11 mouse cellular contexts compared by ENCODE assay signal in genomic region chrX:102115676-102116075, GRCm38 (mm10). TPM values are rescaled to one million over a fixed set of nuclear protein-coding genes. Genes with fewer than 3 reads are reported as not detected.
DNase-seq lines count a peak whose midpoint lies in the region; ATAC-seq lines count a peak whose summit lies in the region.
"Had no signal": no experiment of that assay in that cellular context is flagged by ENCODE, and none has a peak within 500 bp of the region (broad histone marks: within the 10 kb centered on the region; RNA-seq: fewer than 3 reads in every experiment).

No protein-coding gene starts in this region.

- no peaks in the 10 kb centered on the region; the same call in 1 of the 2 replicates for H3K27me3 ChIP-seq in forebrain, embryonic 16.5 days (replicated peaks; ENCODE audit: control insufficient read depth, insufficient read depth, low read length)
- H3K27me3 ChIP-seq in heart, embryonic 10.5 days (ENCODE audit: insufficient read depth, poor library complexity, severe bottlenecking) = no peaks in the 10 kb centered on the region; the same call in 1 of the 2 replicates

- no peak overlapping the region for H3K4me2 ChIP-seq in forebrain, embryonic 16.5 days (ENCODE audit: low read length)

- H3K36me3 ChIP-seq in forebrain, embryonic 16.5 days (ENCODE audit: control insufficient read depth, insufficient read depth) = no peaks in the 10 kb centered on the region
- H3K36me3 ChIP-seq in heart, embryonic 10.5 days = no peaks in the 10 kb centered on the region

- peak overlapping the region; percentile 56 for H3K27ac ChIP-seq in forebrain, embryonic 16.5 days (ENCODE audit: low read length)
- no peak overlapping the region for H3K27ac ChIP-seq in heart, embryonic 10.5 days
- H3K27ac ChIP-seq: liver, embryonic 14.5 days had no signal

- no peak for ATAC-seq in forebrain, embryonic 16.5 days
- no peak for ATAC-seq in megakaryocyte-erythroid progenitor cell, adult 5-6 weeks (replicated peaks; ENCODE audit: low FRiP score, low TSS enrichment, poor library complexity, severe bottlenecking)

- 31% methylated on average over 4 of the region's 4 CpGs for WGBS in forebrain, embryonic 16.5 days
- WGBS in heart, embryonic 10.5 days = 50% methylated on average over 4 of the region's 4 CpGs

- no peak overlapping the region for H3K9ac ChIP-seq in forebrain, embryonic 16.5 days (replicated peaks; ENCODE audit: low read depth, low read length)
- H3K9ac ChIP-seq: liver, embryonic 14.5 days had no signal

- no peaks in the 10 kb centered on the region for H3K9me3 ChIP-seq in forebrain, embryonic 16.5 days (ENCODE audit: control insufficient read depth, low read length)
- no peaks in the 10 kb centered on the region for H3K9me3 ChIP-seq in heart, embryonic 10.5 days

- DNase-seq in retina, postnatal 1 day = peak; percentile 5
- no peak for DNase-seq in retina, embryonic 14.5 days (ENCODE audit: low spot score)
- peak; percentile 1 to 6 for DNase-seq in left cerebral cortex, adult 18-20 months (ENCODE audit: low spot score in 2 of 2)
- peak; percentile 4 for DNase-seq in right cerebral cortex, postnatal 25 days
- no peak for DNase-seq in testis, postnatal 14 days (ENCODE audit: low spot score)
- no peak for DNase-seq in heart, embryonic 10.5 days (ENCODE audit: low spot score)
- DNase-seq: cerebellum, adult 2 months; gastrocnemius, postnatal 14 days had no signal

- peaks cover 4% of the 10 kb centered on the region for H3K4me1 ChIP-seq in forebrain, embryonic 16.5 days (replicated peaks; ENCODE audit: control insufficient read depth, insufficient read depth, low read length)
- H3K4me1 ChIP-seq in heart, embryonic 10.5 days = no peaks in the 10 kb centered on the region

- no peak overlapping the region for H3K4me3 ChIP-seq in forebrain, embryonic 16.5 days (replicated peaks; ENCODE audit: low read length)
- no peak overlapping the region for H3K4me3 ChIP-seq in heart, embryonic 10.5 days

RNA-seq across cellular contexts. Expression of gene Pin4, which starts 3.6 kb away (rescaled TPM):
- polyA plus RNA-seq in forebrain, embryonic 16.5 days (2015; fragmentation: Nextera tagmentation; extraction: Ambion mirVana) = 45.1 and 56.2 TPM in 2 replicates
- total RNA-seq in left cerebral cortex, adult 18-20 months (2021) = 10 to 100 TPM; 20.3 to 33.4 TPM
- 67.6 and 96.7 TPM in 2 replicates for total RNA-seq in megakaryocyte-erythroid progenitor cell, adult 5-6 weeks (2014; fragmentation: Nextera tagmentation)
- total RNA-seq in megakaryocyte-erythroid progenitor cell, adult 5-6 weeks (2017) = 162 and 169 TPM in 2 replicates
- 44.6 and 65.4 TPM in 2 replicates for polyA plus RNA-seq in heart, embryonic 10.5 days (2016; fragmentation: Nextera tagmentation; extraction: Ambion mirVana)

RNA-seq across cellular contexts. Expression of gene Ercc6l, which starts 41.2 kb away (rescaled TPM):
- 3.8 and 5.2 TPM in 2 replicates for polyA plus RNA-seq in forebrain, embryonic 16.5 days (2015; fragmentation: Nextera tagmentation; extraction: Ambion mirVana)
- total RNA-seq in left cerebral cortex, adult 18-20 months (2021) = under 1 TPM in 1 of 2 experiments, not detected in 1; 0.14 TPM
- total RNA-seq in megakaryocyte-erythroid progenitor cell, adult 5-6 weeks (2014; fragmentation: Nextera tagmentation) = 14.2 and 22.9 TPM in 2 replicates
- 27.2 and 27.8 TPM in 2 replicates for total RNA-seq in megakaryocyte-erythroid progenitor cell, adult 5-6 weeks (2017)
- polyA plus RNA-seq in heart, embryonic 10.5 days (2016; fragmentation: Nextera tagmentation; extraction: Ambion mirVana) = 13.0 and 13.1 TPM in 2 replicates

RNA-seq across cellular contexts. Expression of gene Rtl5, which starts 44.6 kb away (rescaled TPM):
- polyA plus RNA-seq in forebrain, embryonic 16.5 days (2015; fragmentation: Nextera tagmentation; extraction: Ambion mirVana) = 4.5 and 10.4 TPM in 2 replicates
- total RNA-seq in left cerebral cortex, adult 18-20 months (2021) = 10 to 100 TPM; 22.6 to 23.1 TPM
- total RNA-seq in megakaryocyte-erythroid progenitor cell, adult 5-6 weeks (2014; fragmentation: Nextera tagmentation) = 0.52 and 4.6 TPM in 2 replicates
- total RNA-seq in megakaryocyte-erythroid progenitor cell, adult 5-6 weeks (2017) = 1.2 TPM in 1 of 2 replicates, not detected in the other
- 0.92 and 1.1 TPM in 2 replicates for polyA plus RNA-seq in heart, embryonic 10.5 days (2016; fragmentation: Nextera tagmentation; extraction: Ambion mirVana)

Comparison
In these comparisons a context has a peak if more than half of its experiments do, and no peak if none do; other contexts are left out.
1. DNase-seq: peak in retina, postnatal 1 day (single experiment), left cerebral cortex, adult 18-20 months (2 of 2) and right cerebral cortex, postnatal 25 days (single experiment); none in retina, embryonic 14.5 days (single experiment), testis, postnatal 14 days (single experiment) and heart, embryonic 10.5 days (single experiment).
2. RNA of gene Ercc6l, which starts 41.2 kb away (total RNA-seq): 14.2 to 27.8 TPM in megakaryocyte-erythroid progenitor cell, adult 5-6 weeks; 0.14 TPM in left cerebral cortex, adult 18-20 months; every median in the first group is over 10 times any median in the second.
3. RNA of gene Rtl5, which starts 44.6 kb away (total RNA-seq): 22.6 to 23.1 TPM in left cerebral cortex, adult 18-20 months; 0.52 to 4.6 TPM in megakaryocyte-erythroid progenitor cell, adult 5-6 weeks; every median in the first group is over 4 times any median in the second.